Mouse (Mus musculus) limb, embryonic 11.5 days (tissue): Measurements from ENCODE around the gene Faim2. TPM values are rescaled to one million over a fixed set of nuclear protein-coding genes. Genes with fewer than 3 reads are reported as not detected.
A peak's percentile ranks its signal among the peaks of the same experiment; 100 is the strongest.

Source experiments
- ATAC-seq: fragments of 200-750 bp; cut with Nextera tagmentation; 2 replicates; pipeline ENCODE4 v1.8.0; 2017; ENCODE audit warnings: low read depth; ENCODE audit not compliant: insufficient number of reproducible peaks, low FRiP score, low TSS enrichment
- DNase-seq: peaks from one replicate; pipeline ENCODE4 v3.0.0-alpha.2; 2015; ENCODE audit warnings: low spot score
- H3K27ac ChIP-seq: fragments of 300-500 bp; sonication (generic); replicated peaks from 2 replicates; pipeline ENCODE4 v1.5.1; 2014; ENCODE audit warnings: low read depth, mild to moderate bottlenecking, low read length
- H3K27me3 ChIP-seq: fragments of 300-500 bp; sonication (generic); 2 replicates; pipeline ENCODE4 v1.6.1; 2014; ENCODE audit warnings: mild to moderate bottlenecking, low read length, mixed read lengths; ENCODE audit not compliant: control insufficient read depth, insufficient read depth
- H3K36me3 ChIP-seq: fragments of 300-500 bp; sonication (generic); 2 replicates; pipeline ENCODE4 v1.6.1; 2014; ENCODE audit warnings: mild to moderate bottlenecking, low read length, moderate library complexity, mixed read lengths; ENCODE audit not compliant: control insufficient read depth, insufficient read depth
- H3K4me1 ChIP-seq: fragments of 300-500 bp; sonication (generic); 2 replicates; pipeline ENCODE4 v1.6.1; 2014; ENCODE audit warnings: low read length, mixed read lengths; ENCODE audit not compliant: control insufficient read depth, insufficient read depth
- H3K4me2 ChIP-seq: fragments of 300-500 bp; sonication (generic); 2 replicates; pipeline ENCODE4 v1.6.1; 2014; ENCODE audit warnings: low read depth, mild to moderate bottlenecking, moderate library complexity; ENCODE audit not compliant: severe bottlenecking
- H3K4me3 ChIP-seq: fragments of 300-500 bp; sonication (generic); 2 replicates; pipeline ENCODE4 v1.5.1; 2014; ENCODE audit warnings: low read depth, low read length
- H3K9ac ChIP-seq: fragments of 300-500 bp; sonication (generic); 2 replicates; pipeline ENCODE4 v1.6.1; 2014; ENCODE audit warnings: mild to moderate bottlenecking, low read length
- H3K9me3 ChIP-seq: fragments of 300-500 bp; sonication (generic); 2 replicates; pipeline ENCODE4 v1.6.1; 2016; ENCODE audit warnings: low read length; ENCODE audit not compliant: control insufficient read depth
- WGBS: fragments of 180-500 bp; shearing (Covaris S2); extraction: QIAGEN DNeasy Blood & Tissue Kit; methylation state at CpG from one replicate; pipeline ENCODE4 v1.1.7; 2014; 5-methylcytosine and 5-hydroxymethylcytosine counted together
- polyA plus RNA-seq: library from polyadenylated mRNA; unstranded; fragments of >200 nt; fragmentation: Nextera tagmentation; extraction: Ambion mirVana; gene quantifications from 2 replicates; pipeline ENCODE4 v1.2.1, GENCODE M21; 2014

The Faim2 gene
- polyA plus RNA-seq, 1 experiment from 2014 or later: not detected

GRCm38 (mm10) chr15:99547732-99548131 is 19.8 kb upstream of the Faim2 start:
- H3K4me3 ChIP-seq: no peak overlapping the region
- 0 out of 2 replicates have a peak, but pooled peaks cover 8% of the 10 kb centered on the region for H3K4me1 ChIP-seq
- no peak for ATAC-seq
- no peak overlapping the region for H3K4me2 ChIP-seq
- DNase-seq: no peak
- no peaks in the 10 kb centered on the region for H3K9me3 ChIP-seq
- H3K9ac ChIP-seq: no peak overlapping the region
- WGBS: 67% methylated on average over 6 of the region's 6 CpGs
- H3K27ac ChIP-seq: no peak overlapping the region
- no peaks in the 10 kb centered on the region for H3K36me3 ChIP-seq
- no peaks in the 10 kb centered on the region for H3K27me3 ChIP-seq

- Histone ChIP-seq H3K27me3 (no peaks in the 10 kb centered on the region), H3K36me3 (no peaks in the 10 kb centered on the region), H3K4me1 (0 out of 2 replicates have a peak, but pooled peaks cover 8% of the 10 kb centered on the region), H3K4me3 (no peak overlapping the region), H3K9ac (no peak overlapping the region), H3K4me2 (no peak overlapping the region), H3K27ac (0 out of 2 replicates have a peak overlapping the region, but pooled peaks have one; percentile 4), H3K9me3 (no peaks in the 10 kb centered on the region)
- WGBS: 49% methylated on average over 11 of the region's 11 CpGs
- ATAC-seq (no peak), DNase-seq (peak; percentile 68)
These were observed 18.6 kb upstream of the Faim2 start for GRCm38 (mm10) chr15:99546596-99546995.

GRCm38 (mm10) chr15:99544047-99544446 is 16.1 kb upstream of the Faim2 start:
- no peak for DNase-seq
- Histone ChIP-seq H3K4me3 (no peak overlapping the region), H3K36me3 (no peaks in the 10 kb centered on the region), H3K4me1 (0 out of 2 replicates have a peak, but pooled peaks cover 8% of the 10 kb centered on the region), H3K27me3 (no peaks in the 10 kb centered on the region), H3K27ac (no peak overlapping the region), H3K9me3 (no peaks in the 10 kb centered on the region), H3K9ac (no peak overlapping the region), H3K4me2 (no peak overlapping the region)
- no peak for ATAC-seq
- 31% methylated on average over 7 of the region's 7 CpGs for WGBS

- no peak overlapping the region for H3K27ac ChIP-seq
- H3K9me3 ChIP-seq: no peaks in the 10 kb centered on the region
- no peaks in the 10 kb centered on the region for H3K4me1 ChIP-seq
- H3K4me3 ChIP-seq: no peak overlapping the region
- H3K27me3 ChIP-seq: no peaks in the 10 kb centered on the region
- H3K4me2 ChIP-seq: no peak overlapping the region
- WGBS: 66% methylated on average over 8 of the region's 8 CpGs
- DNase-seq (no peak), ATAC-seq (no peak)
- H3K9ac ChIP-seq: no peak overlapping the region
- no peaks in the 10 kb centered on the region for H3K36me3 ChIP-seq
These were observed 11.9 kb upstream of the Faim2 start for GRCm38 (mm10) chr15:99539891-99540290.

- H3K4me1 ChIP-seq: no peaks in the 10 kb centered on the region; the same call in 1 of the 2 replicates
- ATAC-seq (no peak), DNase-seq (no peak)
- no peak overlapping the region for H3K4me3 ChIP-seq
- WGBS: 49% methylated on average over 11 of the region's 11 CpGs
- no peak overlapping the region for H3K27ac ChIP-seq
- no peak overlapping the region for H3K9ac ChIP-seq
- no peaks in the 10 kb centered on the region for H3K36me3 ChIP-seq
- H3K4me2 ChIP-seq: no peak overlapping the region
- H3K27me3 ChIP-seq: no peaks in the 10 kb centered on the region
- H3K9me3 ChIP-seq: no peaks in the 10 kb centered on the region
These were observed 9.2 kb upstream of the Faim2 start for GRCm38 (mm10) chr15:99536889-99537862.

GRCm38 (mm10) chr15:99532023-99532422 is 4.1 kb upstream of the Faim2 start:
- no peak overlapping the region for H3K27ac ChIP-seq
- no peaks in the 10 kb centered on the region for H3K36me3 ChIP-seq
- H3K4me2 ChIP-seq: no peak overlapping the region
- peaks cover 8% of the 10 kb centered on the region; the same call in 1 of the 2 replicates for H3K4me1 ChIP-seq
- H3K9ac ChIP-seq: no peak overlapping the region
- H3K27me3 ChIP-seq: peaks cover 14% of the 10 kb centered on the region
- WGBS: 44% methylated on average over 3 of the region's 3 CpGs
- H3K9me3 ChIP-seq: no peaks in the 10 kb centered on the region
- H3K4me3 ChIP-seq: no peak overlapping the region
- ATAC-seq (0 out of 2 replicates have a peak, but pooled peaks have one; percentile 35), DNase-seq (no peak)

GRCm38 (mm10) chr15:99531146-99531545 is 3.2 kb upstream of the Faim2 start:
- Histone ChIP-seq H3K4me2 (no peak overlapping the region), H3K9me3 (no peaks in the 10 kb centered on the region), H3K27me3 (peaks cover 16% of the 10 kb centered on the region), H3K4me3 (no peak overlapping the region), H3K9ac (no peak overlapping the region), H3K27ac (no peak overlapping the region), H3K36me3 (no peaks in the 10 kb centered on the region), H3K4me1 (peaks cover 8% of the 10 kb centered on the region; the same call in 1 of the 2 replicates)
- 18% methylated on average over 6 of the region's 6 CpGs for WGBS
- DNase-seq (no peak), ATAC-seq (no peak)

- H3K27me3 ChIP-seq: peaks cover 19% of the 10 kb centered on the region
- no peak for ATAC-seq
- peaks cover 5% of the 10 kb centered on the region; the same call in 1 of the 2 replicates for H3K4me1 ChIP-seq
- WGBS: 49% methylated on average over 2 of the region's 2 CpGs
- no peak overlapping the region for H3K27ac ChIP-seq
- H3K4me3 ChIP-seq: no peak overlapping the region
- H3K36me3 ChIP-seq: no peaks in the 10 kb centered on the region
- H3K4me2 ChIP-seq: no peak overlapping the region
- H3K9me3 ChIP-seq: no peaks in the 10 kb centered on the region
- no peak for DNase-seq
- H3K9ac ChIP-seq: no peak overlapping the region
These were observed 1.3 kb downstream of the Faim2 start for GRCm38 (mm10) chr15:99526681-99527080.
